Mouse (Mus musculus): Measurements from ENCODE around the gene Crispld2.

GRCm38 (mm10) chr8:120089511-120089910 is 97.3 kb downstream of the Crispld2 start:
- TF ChIP-seq HCFC1 (IDR thresholded peaks at IDR 0.05; ENCODE audit: borderline replicate concordance, insufficient read depth, low read length) (no peak), CHD2 (IDR thresholded peaks at IDR 0.05; ENCODE audit: low read depth, low read length) (no peak), ZC3H11A (IDR thresholded peaks at IDR 0.05; ENCODE audit: borderline replicate concordance, low read depth, low read length) (no peak), MAFK (IDR thresholded peaks at IDR 0.05; ENCODE audit: insufficient read depth, low read depth, low read length) (no peak)
